ENCODE assay signal across 9 mouse cellular contexts in genomic region chr11:89978353-89978831, GRCm38 (mm10). TPM values are rescaled to one million over a fixed set of nuclear protein-coding genes. Genes with fewer than 3 reads are reported as not detected.
A peak's percentile ranks its signal among the peaks of the same experiment; 100 is the strongest.
DNase-seq lines count a peak whose midpoint lies in the region; ATAC-seq and TF ChIP-seq lines count a peak whose summit lies in the region.
"Had no signal": no experiment of that assay in that cellular context is flagged by ENCODE, and none has a peak within 500 bp of the region (broad histone marks: within the 10 kb centered on the region; RNA-seq: fewer than 3 reads in every experiment).

No protein-coding gene starts in this region.

- H3K4me3 ChIP-seq in kidney, embryonic 15.5 days (replicated peaks) = no peak overlapping the region
- H3K4me3 ChIP-seq in midbrain, embryonic 12.5 days = no peak overlapping the region
- H3K4me3 ChIP-seq: liver, embryonic 13.5 days had no signal

- no peak overlapping the region for H3K9ac ChIP-seq in kidney, embryonic 15.5 days
- H3K9ac ChIP-seq in midbrain, embryonic 12.5 days (replicated peaks) = no peak overlapping the region
- H3K9ac ChIP-seq: liver, embryonic 13.5 days had no signal

- H3K9me3 ChIP-seq in kidney, embryonic 15.5 days (replicated peaks) = no peaks in the 10 kb centered on the region
- H3K9me3 ChIP-seq in midbrain, embryonic 12.5 days = no peaks in the 10 kb centered on the region
- H3K9me3 ChIP-seq: liver, embryonic 13.5 days had no signal

- no peaks in the 10 kb centered on the region for H3K36me3 ChIP-seq in kidney, embryonic 15.5 days
- no peaks in the 10 kb centered on the region for H3K36me3 ChIP-seq in midbrain, embryonic 12.5 days
- H3K36me3 ChIP-seq: liver, embryonic 13.5 days had no signal

- peaks cover 8% of the 10 kb centered on the region; the same call in 1 of the 2 replicates for H3K4me1 ChIP-seq in kidney, embryonic 15.5 days
- peaks cover 16% of the 10 kb centered on the region for H3K4me1 ChIP-seq in midbrain, embryonic 12.5 days
- H3K4me1 ChIP-seq: liver, embryonic 13.5 days had no signal

- no peaks in the 10 kb centered on the region for H3K27me3 ChIP-seq in kidney, embryonic 15.5 days
- no peaks in the 10 kb centered on the region for H3K27me3 ChIP-seq in midbrain, embryonic 12.5 days
- H3K27me3 ChIP-seq: liver, embryonic 13.5 days had no signal

- no peak overlapping the region for H3K4me2 ChIP-seq in kidney, embryonic 15.5 days
- H3K4me2 ChIP-seq in midbrain, embryonic 12.5 days (replicated peaks) = peak overlapping the region; percentile 36
- H3K4me2 ChIP-seq: liver, embryonic 13.5 days had no signal

- TF ChIP-seq POLR2A in brain, embryonic 14.5 days (IDR thresholded peaks at IDR 0.05; ENCODE audit: borderline replicate concordance, extremely low read depth, insufficient read depth, insufficient read length, poor library complexity, severe bottlenecking) = no peak

- ATAC-seq in kidney, embryonic 15.5 days (replicated peaks; ENCODE audit: low FRiP score) = peak; percentile 67
- ATAC-seq in midbrain, embryonic 12.5 days (ENCODE audit: low FRiP score, low read depth) = peak; percentile 41; the same call in 1 of the 2 replicates
- no peak for ATAC-seq in erythroid progenitor cell, adult 5-6 weeks (replicated peaks; ENCODE audit: low FRiP score, poor library complexity, severe bottlenecking)

- 42% methylated on average over 11 of the region's 11 CpGs for WGBS in kidney, embryonic 15.5 days
- 19% methylated on average over 11 of the region's 11 CpGs for WGBS in midbrain, embryonic 12.5 days

- TF ChIP-seq CTCF in brain, embryonic 14.5 days (IDR thresholded peaks at IDR 0.05; ENCODE audit: borderline replicate concordance, extremely low read depth, insufficient read depth, insufficient read length) = no peak

- peak overlapping the region; percentile 54 for H3K27ac ChIP-seq in kidney, embryonic 15.5 days
- no peak overlapping the region for H3K27ac ChIP-seq in midbrain, embryonic 12.5 days (replicated peaks)
- H3K27ac ChIP-seq: liver, embryonic 13.5 days had no signal

- DNase-seq in NIH3T3 (ENCODE audit: low read depth) = peak; percentile 47
- peak; percentile 72 for DNase-seq in brain, embryonic 14.5 days (ENCODE audit: low read depth)
- peak; percentile 46 to 60 for DNase-seq in heart, adult 9 months (ENCODE audit: low spot score in 2 of 2)
- DNase-seq in c-Kit-positive CD71-positive TER-119-positive erythroid progenitor cells, embryonic 14.5 days (ENCODE audit: low spot score) = no peak
- no peak for DNase-seq in layer of hippocampus, postnatal 36 days
- DNase-seq: liver, embryonic 13.5 days had no signal

RNA-seq across cellular contexts. Expression of gene Pctp, which starts 24.3 kb away (rescaled TPM):
- polyA plus RNA-seq in brain, embryonic 14.5 days (2012; rRNA removed) = 0.85 and 1.1 TPM in 2 replicates
- 12.1 and 13.1 TPM in 2 replicates for polyA plus RNA-seq in kidney, embryonic 15.5 days (2015; fragmentation: Nextera tagmentation; extraction: Ambion mirVana)
- polyA plus RNA-seq in midbrain, embryonic 12.5 days (2016; fragmentation: Nextera tagmentation; extraction: Ambion mirVana) = 6.2 and 8.0 TPM in 2 replicates
- 3.8 TPM in 1 of 2 replicates, not detected in the other for total RNA-seq in erythroid progenitor cell, adult 5-6 weeks (2015; ENCODE audit: low replicate concordance)
- total RNA-seq in erythroid progenitor cell, adult 5-6 weeks (2017; ENCODE audit: low replicate concordance) = 2.1 and 4.1 TPM in 2 replicates
- total RNA-seq in layer of hippocampus, postnatal 36 days (2021) = under 1 TPM; 0.68 to 0.77 TPM

RNA-seq across cellular contexts. Expression of gene Tmem100, which starts 51.8 kb away (rescaled TPM):
- polyA plus RNA-seq in brain, embryonic 14.5 days (2012; rRNA removed) = 4.7 and 6.5 TPM in 2 replicates
- polyA plus RNA-seq in kidney, embryonic 15.5 days (2015; fragmentation: Nextera tagmentation; extraction: Ambion mirVana) = 21.9 and 24.4 TPM in 2 replicates
- polyA plus RNA-seq in midbrain, embryonic 12.5 days (2016; fragmentation: Nextera tagmentation; extraction: Ambion mirVana) = 6.0 and 8.2 TPM in 2 replicates
- 0.84 TPM in 1 of 2 replicates, not detected in the other for total RNA-seq in erythroid progenitor cell, adult 5-6 weeks (2015; ENCODE audit: low replicate concordance)
- total RNA-seq in erythroid progenitor cell, adult 5-6 weeks (2017; ENCODE audit: low replicate concordance) = not detected in 2 replicates
- 10 to 100 TPM; 15.3 to 18.5 TPM for total RNA-seq in layer of hippocampus, postnatal 36 days (2021)

Comparison
In these comparisons a context has a peak if more than half of its experiments do, and no peak if none do; other contexts are left out.
1. DNase-seq: peak in NIH3T3 (single experiment), brain, embryonic 14.5 days (single experiment) and heart, adult 9 months (2 of 2); none in c-Kit-positive CD71-positive TER-119-positive erythroid progenitor cells, embryonic 14.5 days (single experiment) and layer of hippocampus, postnatal 36 days (0 of 2).